Mouse (Mus musculus) spleen, adult 2 months (tissue): Measurements from ENCODE around the gene Arpp19.

Experiments
- CTCF ChIP-seq: fragments of 200-500 bp; IDR thresholded peaks from 2 replicates; pipeline ENCODE4 v1.5.1; 2011; ENCODE audit warnings: mild to moderate bottlenecking, inconsistent platforms; ENCODE audit not compliant: insufficient read depth, insufficient read length, insufficient replicate concordance; ENCODE audit errors: extremely low read depth
- POLR2A ChIP-seq: fragments of 200-500 bp; IDR thresholded peaks from 2 replicates; pipeline ENCODE4 v1.6.1; 2011; ENCODE audit warnings: low read depth, low read length, inconsistent platforms

DNA sequence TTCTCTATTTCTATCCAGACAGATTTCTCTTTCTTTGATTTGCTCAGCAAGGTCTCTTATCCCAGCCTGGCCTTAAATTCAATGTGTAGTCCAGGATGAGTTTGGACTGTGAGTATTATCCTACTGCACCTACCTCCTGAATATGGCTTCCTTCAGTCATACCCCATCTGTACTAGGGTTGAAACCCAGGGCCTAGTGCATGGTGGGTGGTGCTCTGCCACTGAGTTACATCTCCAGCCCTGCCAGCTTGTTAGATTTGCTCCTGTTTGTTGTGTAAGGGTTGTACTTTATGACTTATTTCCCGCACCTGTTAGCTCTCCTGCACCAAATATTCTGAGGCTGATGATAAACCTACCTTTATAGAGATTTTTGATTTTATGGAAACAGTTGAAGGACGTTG, 5.8 kb downstream of the Arpp19 start:
- no peak for TF ChIP-seq POLR2A
- TF ChIP-seq CTCF, result no peak
